Mouse (Mus musculus) left cerebral cortex, postnatal 10 days (tissue): ENCODE data around the gene Lrrc14b. TPM values are rescaled to one million over a fixed set of nuclear protein-coding genes. Genes with fewer than 3 reads are reported as not detected.

Source experiments
- microRNA-seq: library from miRNA; unstranded; fragments of <30 nt; microRNA quantifications from one replicate; pipeline ENCODE4 v1.2.0, GENCODE M21; 2022
- total RNA-seq, 2 experiments: library from RNA; stranded (reverse); gene quantifications; 2 replicates each; pipeline ENCODE4 v1.2.3; 2021

Gene Lrrc14b
- total RNA-seq, 2 experiments from 2014 or later = not detected

Small RNAs within 50 kb of the gene (microRNA-seq; reads per million reads assigned to microRNA genes)
- not detected for gene Mir692-3

Other genes starting within 250 kb of the Lrrc14b start
- 1 to 10 TPM in 1 of 2 experiments, under 1 TPM in 1; 0.73 to 1.2 TPM for gene Slc9a3, start 242.5 kb downstream of the Lrrc14b start, total RNA-seq
- gene Exoc3, start 155.3 kb downstream of the Lrrc14b start, total RNA-seq = 10 to 100 TPM; 69.9 to 70.3 TPM
- under 1 TPM; 0.81 to 0.99 TPM for gene Ahrr, start 71.7 kb downstream of the Lrrc14b start, total RNA-seq
- 10 to 100 TPM; 71.3 to 73.2 TPM for gene Pdcd6, start 46.4 kb downstream of the Lrrc14b start, total RNA-seq
- 100 to 1,000 TPM; 225 to 226 TPM for gene Sdha, start 13.7 kb downstream of the Lrrc14b start, total RNA-seq
- 10 to 100 TPM; 59.8 to 60.5 TPM for gene Ccdc127, start 13.7 kb downstream of the Lrrc14b start, total RNA-seq
- 1 to 10 TPM; 4.4 to 5.9 TPM for gene Zfp72, start 26.8 kb upstream of the Lrrc14b start, total RNA-seq
- 100 to 1,000 TPM; 405 to 447 TPM for gene Ftl1-ps1, start 35.7 kb upstream of the Lrrc14b start, total RNA-seq
- 1 to 10 TPM; 6.0 to 6.4 TPM for gene Zfp825, start 130.0 kb upstream of the Lrrc14b start, total RNA-seq